Comparison of ENCODE assay signal across 19 mouse cellular contexts in genomic region chr7:132689722-132690121, GRCm38 (mm10).
DNase-seq lines count a peak whose midpoint lies in the region; ATAC-seq and TF ChIP-seq lines count a peak whose summit lies in the region.
"Had no signal": no experiment of that assay in that cellular context is flagged by ENCODE, and none has a peak within 500 bp of the region (broad histone marks: within the 10 kb centered on the region; RNA-seq: fewer than 3 reads in every experiment).

No protein-coding gene starts in this region.

- no peaks in the 10 kb centered on the region for H3K27me3 ChIP-seq in heart, embryonic 10.5 days (ENCODE audit: insufficient read depth, poor library complexity, severe bottlenecking)
- no peaks in the 10 kb centered on the region for H3K27me3 ChIP-seq in hindbrain, embryonic 10.5 days (ENCODE audit: insufficient read depth, poor library complexity, severe bottlenecking)
- no peaks in the 10 kb centered on the region for H3K27me3 ChIP-seq in hindbrain, embryonic 11.5 days (ENCODE audit: control insufficient read depth, insufficient read depth, low read length)
- H3K27me3 ChIP-seq in lung, postnatal 0 days (replicated peaks; ENCODE audit: insufficient read depth, low read length), result no peaks in the 10 kb centered on the region
- H3K27me3 ChIP-seq in limb, embryonic 15.5 days, result no peaks in the 10 kb centered on the region
- H3K27me3 ChIP-seq: CH12.LX had no signal

- no peaks in the 10 kb centered on the region for H3K36me3 ChIP-seq in heart, embryonic 10.5 days
- H3K36me3 ChIP-seq in hindbrain, embryonic 10.5 days, result 0 out of 2 replicates have a peak, but pooled peaks cover 2% of the 10 kb centered on the region
- H3K36me3 ChIP-seq in hindbrain, embryonic 11.5 days (ENCODE audit: control insufficient read depth, insufficient read depth, low read length), result no peaks in the 10 kb centered on the region
- H3K36me3 ChIP-seq in lung, postnatal 0 days (ENCODE audit: insufficient read depth, low read length), result no peaks in the 10 kb centered on the region
- no peaks in the 10 kb centered on the region for H3K36me3 ChIP-seq in limb, embryonic 15.5 days

- TF ChIP-seq POLR2A in lung, adult 2 months (IDR thresholded peaks at IDR 0.05; ENCODE audit: borderline replicate concordance, extremely low read depth, low read depth, low read length), result no peak

- H3K9ac ChIP-seq in hindbrain, embryonic 11.5 days (ENCODE audit: low read depth, low read length), result no peak overlapping the region
- no peak overlapping the region for H3K9ac ChIP-seq in lung, postnatal 0 days (replicated peaks; ENCODE audit: low read depth)
- no peak overlapping the region for H3K9ac ChIP-seq in limb, embryonic 15.5 days

- no peak for ATAC-seq in hindbrain, embryonic 11.5 days (ENCODE audit: low FRiP score)
- 0 out of 2 replicates have a peak, but pooled peaks have one; percentile 15 for ATAC-seq in lung, postnatal 0 days
- ATAC-seq in limb, embryonic 15.5 days (ENCODE audit: insufficient number of reproducible peaks, low FRiP score, low TSS enrichment, low read depth), result no peak
- ATAC-seq: forebrain, embryonic 16.5 days; inflammation-experienced regulatory T-cells, adult 6 months had no signal

- WGBS in heart, embryonic 10.5 days, result 52% methylated on average over 5 of the region's 5 CpGs
- WGBS in hindbrain, embryonic 10.5 days, result 74% methylated on average over 5 of the region's 5 CpGs
- 79% methylated on average over 5 of the region's 5 CpGs for WGBS in hindbrain, embryonic 11.5 days
- 29% methylated on average over 5 of the region's 5 CpGs for WGBS in lung, postnatal 0 days
- WGBS in lung, adult 2 months, result 35% methylated on average over 5 of the region's 5 CpGs
- 62% methylated on average over 5 of the region's 5 CpGs for WGBS in limb, embryonic 15.5 days

- H3K9me3 ChIP-seq in heart, embryonic 10.5 days, result 0 out of 2 replicates have a peak, but pooled peaks cover 2% of the 10 kb centered on the region
- 0 out of 2 replicates have a peak, but pooled peaks cover 4% of the 10 kb centered on the region for H3K9me3 ChIP-seq in hindbrain, embryonic 10.5 days
- H3K9me3 ChIP-seq in hindbrain, embryonic 11.5 days (ENCODE audit: control insufficient read depth, low read length), result no peaks in the 10 kb centered on the region
- no peaks in the 10 kb centered on the region for H3K9me3 ChIP-seq in lung, postnatal 0 days (ENCODE audit: low read length)
- H3K9me3 ChIP-seq in limb, embryonic 15.5 days, result no peaks in the 10 kb centered on the region

- TF ChIP-seq CTCF in lung, postnatal 0 days (IDR thresholded peaks at IDR 0.05), result no peak; the same call in 1 of the 2 replicates
- TF ChIP-seq CTCF in lung, adult 2 months (IDR thresholded peaks at IDR 0.05; ENCODE audit: insufficient read depth, low read length), result no peak

- H3K27ac ChIP-seq in heart, embryonic 10.5 days, result peak overlapping the region; percentile 80
- 0 out of 2 replicates have a peak overlapping the region, but pooled peaks have one; percentile 3 for H3K27ac ChIP-seq in hindbrain, embryonic 10.5 days
- H3K27ac ChIP-seq in hindbrain, embryonic 11.5 days (ENCODE audit: low read depth, low read length), result no peak overlapping the region
- peak overlapping the region; percentile 38; the same call in 1 of the 2 replicates for H3K27ac ChIP-seq in lung, postnatal 0 days (ENCODE audit: low read length)
- H3K27ac ChIP-seq in limb, embryonic 15.5 days, result peak overlapping the region; percentile 81
- H3K27ac ChIP-seq: gastrocnemius, adult 2 months had no signal

- peaks cover 47% of the 10 kb centered on the region for H3K4me1 ChIP-seq in heart, embryonic 10.5 days
- peaks cover 30% of the 10 kb centered on the region for H3K4me1 ChIP-seq in hindbrain, embryonic 10.5 days (replicated peaks)
- H3K4me1 ChIP-seq in hindbrain, embryonic 11.5 days (replicated peaks; ENCODE audit: control insufficient read depth, insufficient read depth, low read length), result no peaks in the 10 kb centered on the region
- H3K4me1 ChIP-seq in lung, postnatal 0 days (ENCODE audit: insufficient read depth, low read depth, low read length), result peaks cover 31% of the 10 kb centered on the region
- peaks cover 18% of the 10 kb centered on the region for H3K4me1 ChIP-seq in lung, adult 2 months (ENCODE audit: control insufficient read depth, insufficient read depth, low read length)
- peaks cover 44% of the 10 kb centered on the region for H3K4me1 ChIP-seq in limb, embryonic 15.5 days

- H3K4me3 ChIP-seq in heart, embryonic 10.5 days, result no peak overlapping the region
- H3K4me3 ChIP-seq in hindbrain, embryonic 10.5 days, result no peak overlapping the region
- no peak overlapping the region for H3K4me3 ChIP-seq in hindbrain, embryonic 11.5 days (ENCODE audit: low read depth, low read length)
- no peak overlapping the region for H3K4me3 ChIP-seq in lung, postnatal 0 days (ENCODE audit: low read depth, low read length)
- H3K4me3 ChIP-seq in lung, adult 2 months (replicated peaks; ENCODE audit: extremely low read depth, low read depth, low read length), result no peak overlapping the region
- H3K4me3 ChIP-seq in limb, embryonic 15.5 days, result no peak overlapping the region
- H3K4me3 ChIP-seq: erythroblast, embryonic 14.5 days; gastrocnemius, adult 2 months had no signal

- no peak for TF ChIP-seq EP300 in lung, postnatal 0 days (IDR thresholded peaks at IDR 0.05)

- no peak for DNase-seq in heart, embryonic 10.5 days (ENCODE audit: low spot score)
- no peak for DNase-seq in heart, postnatal 14 days
- DNase-seq in hindbrain, embryonic 10.5 days (ENCODE audit: low spot score), result no peak
- DNase-seq in hindbrain, embryonic 11.5 days (ENCODE audit: low spot score), result no peak
- DNase-seq in lung, postnatal 0 days (ENCODE audit: low spot score), result peak; percentile 20
- DNase-seq in lung, adult 2 months, result no peak
- DNase-seq in kidney, postnatal 4 days, result no peak
- DNase-seq: cerebellum, adult 9-10 months; gastrocnemius, adult 2 months; kidney, adult 8-10 months; kidney, postnatal 36 days; right cerebral cortex, adult 18-20 months; spleen, adult 18-20 months; thymus, adult 2 months had no signal

- intact Hi-C loops in heart, postnatal 14 days (cut with DNase I), result no loop called here

- no peak overlapping the region for H3K4me2 ChIP-seq in hindbrain, embryonic 11.5 days (replicated peaks; ENCODE audit: low read depth, low read length)
- H3K4me2 ChIP-seq in lung, postnatal 0 days (replicated peaks; ENCODE audit: low read depth, low read length), result no peak overlapping the region
- no peak overlapping the region for H3K4me2 ChIP-seq in limb, embryonic 15.5 days
